Mouse (Mus musculus): ENCODE data around the gene Bhlhe23.

DNA sequence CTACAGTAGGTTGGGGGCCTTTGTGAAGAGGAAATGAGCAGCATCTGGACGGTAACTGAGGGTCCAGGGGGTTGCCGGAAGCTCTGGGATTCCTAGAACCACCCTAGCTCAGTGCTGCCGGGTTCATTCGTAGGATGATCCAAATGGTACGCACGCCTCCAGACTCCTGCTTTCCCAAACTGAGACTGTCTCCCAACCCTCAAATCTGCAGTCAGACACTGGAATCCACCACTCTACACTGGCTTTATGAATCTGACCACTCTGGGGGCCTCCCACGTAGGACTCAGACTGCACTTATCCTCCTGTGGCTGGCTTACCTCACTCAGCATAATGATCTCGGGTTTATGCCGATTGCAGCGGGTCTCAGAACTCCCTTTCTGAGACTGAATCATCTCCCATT lies 32.8 kb upstream of the Bhlhe23 start:
- TF ChIP-seq CTCF (IDR thresholded peaks at IDR 0.05; ENCODE audit: low read depth, low read length) (no peak), EP300 (IDR thresholded peaks at IDR 0.05; ENCODE audit: insufficient read depth, low read depth, low read length) (no peak), POLR2A (IDR thresholded peaks at IDR 0.05; ENCODE audit: insufficient read depth, low read length) (no peak)
